Mouse (Mus musculus) embryonic facial prominence, embryonic 11.5 days (tissue): ENCODE measurements around the gene Hmg20b. TPM values are rescaled to one million over a fixed set of nuclear protein-coding genes. Genes with fewer than 3 reads are reported as not detected.

Experiments
- ATAC-seq: fragments of 200-750 bp; cut with Nextera tagmentation; replicated peaks from 2 replicates; pipeline ENCODE4 v1.8.0; 2017; ENCODE audit warnings: low read depth; ENCODE audit not compliant: insufficient number of reproducible peaks, low FRiP score, low TSS enrichment
- DNase-seq: peaks from one replicate; pipeline ENCODE4 v3.0.0-alpha.2; 2015; ENCODE audit warnings: low spot score
- H3K27ac ChIP-seq: fragments of 300-500 bp; sonication (generic); replicated peaks from 2 replicates; pipeline ENCODE4 v1.5.1; 2014; ENCODE audit warnings: mild to moderate bottlenecking, low read depth, low read length, control low read depth
- H3K27me3 ChIP-seq: fragments of 300-500 bp; sonication (generic); 2 replicates; pipeline ENCODE4 v1.6.1; 2014; ENCODE audit warnings: mild to moderate bottlenecking, low read length, moderate library complexity, mixed read lengths; ENCODE audit not compliant: control insufficient read depth, insufficient read depth
- H3K36me3 ChIP-seq: fragments of 300-500 bp; sonication (generic); replicated peaks from 2 replicates; pipeline ENCODE4 v1.6.1; 2014; ENCODE audit warnings: low read depth, mild to moderate bottlenecking, low read length, moderate library complexity, mixed read lengths; ENCODE audit not compliant: control insufficient read depth, insufficient read depth
- H3K4me1 ChIP-seq: fragments of 300-500 bp; sonication (generic); 2 replicates; pipeline ENCODE4 v1.6.1; 2014; ENCODE audit warnings: low read length, mixed read lengths; ENCODE audit not compliant: control insufficient read depth, insufficient read depth
- H3K4me2 ChIP-seq: fragments of 300-500 bp; sonication (generic); 2 replicates; pipeline ENCODE4 v1.6.1; 2014; ENCODE audit warnings: low read depth, mild to moderate bottlenecking, control low read depth, low read length, moderate library complexity
- H3K4me3 ChIP-seq: fragments of 300-500 bp; sonication (generic); 2 replicates; pipeline ENCODE4 v1.5.1; 2014; ENCODE audit warnings: low read depth, low read length, control low read depth
- H3K9ac ChIP-seq: fragments of 300-500 bp; sonication (generic); replicated peaks from 2 replicates; pipeline ENCODE4 v1.6.1; 2014; ENCODE audit warnings: mild to moderate bottlenecking, control low read depth, low read length
- H3K9me3 ChIP-seq: fragments of 300-500 bp; sonication (generic); replicated peaks from 2 replicates; pipeline ENCODE4 v1.6.1; 2016; ENCODE audit warnings: mild to moderate bottlenecking, low read length, inconsistent platforms, mixed read lengths; ENCODE audit not compliant: control insufficient read depth
- WGBS: fragments of 180-500 bp; shearing (Covaris S2); extraction: QIAGEN DNeasy Blood & Tissue Kit; methylation state at CpG from one replicate; pipeline ENCODE4 v1.1.7; 2014; 5-methylcytosine and 5-hydroxymethylcytosine counted together
- polyA plus RNA-seq: library from polyadenylated mRNA; unstranded; fragments of >200 nt; fragmentation: Nextera tagmentation; extraction: Ambion mirVana; gene quantifications from 2 replicates; pipeline ENCODE4 v1.2.1, GENCODE M21; 2014

Hmg20b gene
- polyA plus RNA-seq, 1 experiment from 2014 or later = 97.9 TPM

GRCm38 (mm10) chr10:81392270-81392669 is 42.0 kb upstream of the Hmg20b start:
- H3K4me1 ChIP-seq = no peaks in the 10 kb centered on the region; the same call in 1 of the 2 replicates
- H3K36me3 ChIP-seq = peaks cover 7% of the 10 kb centered on the region
- H3K27ac ChIP-seq = no peak overlapping the region
- no peak overlapping the region for H3K4me3 ChIP-seq
- ATAC-seq = no peak
- H3K9ac ChIP-seq = no peak overlapping the region
- no peaks in the 10 kb centered on the region for H3K9me3 ChIP-seq
- H3K4me2 ChIP-seq = no peak overlapping the region
- H3K27me3 ChIP-seq = no peaks in the 10 kb centered on the region
- DNase-seq = no peak
- WGBS = 80% methylated on average over 6 of the region's 6 CpGs

- Histone ChIP-seq H3K36me3 (peaks cover 7% of the 10 kb centered on the region), H3K27ac (no peak overlapping the region), H3K27me3 (no peaks in the 10 kb centered on the region), H3K9ac (no peak overlapping the region), H3K4me1 (no peaks in the 10 kb centered on the region; the same call in 1 of the 2 replicates), H3K4me2 (no peak overlapping the region), H3K9me3 (no peaks in the 10 kb centered on the region), H3K4me3 (no peak overlapping the region)
- no peak for DNase-seq
- ATAC-seq = no peak
- 88% methylated on average over 13 of the region's 13 CpGs for WGBS
These were observed 40.3 kb upstream of the Hmg20b start for GRCm38 (mm10) chr10:81390678-81390965.

GRCm38 (mm10) chr10:81389801-81390677 is 39.8 kb upstream of the Hmg20b start:
- H3K27ac ChIP-seq = no peak overlapping the region
- 62% methylated on average over 23 of the region's 23 CpGs for WGBS

GRCm38 (mm10) chr10:81389373-81389772 is 39.1 kb upstream of the Hmg20b start:
- H3K27ac ChIP-seq = no peak overlapping the region
- no peak overlapping the region for H3K4me3 ChIP-seq
- H3K9ac ChIP-seq = no peak overlapping the region
- no peak overlapping the region for H3K4me2 ChIP-seq
- no peak for ATAC-seq
- 70% methylated on average over 3 of the region's 3 CpGs for WGBS
- H3K27me3 ChIP-seq = no peaks in the 10 kb centered on the region
- peaks cover 7% of the 10 kb centered on the region for H3K36me3 ChIP-seq
- no peaks in the 10 kb centered on the region for H3K9me3 ChIP-seq
- no peaks in the 10 kb centered on the region; the same call in 1 of the 2 replicates for H3K4me1 ChIP-seq
- DNase-seq = no peak

More at GRCm38 (mm10) chr10:81389801-81390677, 39.8 kb upstream of the Hmg20b start:
- Histone ChIP-seq H3K27me3 (no peaks in the 10 kb centered on the region), H3K9me3 (no peaks in the 10 kb centered on the region), H3K4me2 (no peak overlapping the region), H3K4me3 (no peak overlapping the region), H3K4me1 (no peaks in the 10 kb centered on the region; the same call in 1 of the 2 replicates), H3K36me3 (peaks cover 7% of the 10 kb centered on the region), H3K9ac (no peak overlapping the region)
- DNase-seq (peak; percentile 59), ATAC-seq (peak; percentile 20)

GRCm38 (mm10) chr10:81388505-81389055 is 38.3 kb upstream of the Hmg20b start, which contains the start of gene Gm48552:
TSS of gene Gm48552 (plus strand) at chr10:81389005.
- peaks cover 7% of the 10 kb centered on the region for H3K36me3 ChIP-seq
- H3K9ac ChIP-seq = no peak within 1 kb of the TSS
- no peaks in the 10 kb centered on the region for H3K9me3 ChIP-seq
- no peak for DNase-seq
- H3K27me3 ChIP-seq = no peaks in the 10 kb centered on the region
- no peak within 1 kb of the TSS for H3K4me3 ChIP-seq
- H3K4me2 ChIP-seq = no peak within 1 kb of the TSS
- no peak for ATAC-seq
- H3K4me1 ChIP-seq = no peaks in the 10 kb centered on the region; the same call in 1 of the 2 replicates
- H3K27ac ChIP-seq = no peak within 1 kb of the TSS
- WGBS = 91% methylated on average over 5 of the region's 5 CpGs

GRCm38 (mm10) chr10:81387716-81388115 is 37.4 kb upstream of the Hmg20b start:
- Histone ChIP-seq H3K4me2 (no peak overlapping the region), H3K9me3 (no peaks in the 10 kb centered on the region), H3K9ac (no peak overlapping the region), H3K27ac (no peak overlapping the region), H3K36me3 (peaks cover 7% of the 10 kb centered on the region), H3K27me3 (no peaks in the 10 kb centered on the region), H3K4me1 (no peaks in the 10 kb centered on the region), H3K4me3 (no peak overlapping the region)
- 91% methylated on average over 20 of the region's 20 CpGs for WGBS
- no peak for ATAC-seq
- no peak for DNase-seq

- ATAC-seq (no peak), DNase-seq (no peak)
- H3K27ac ChIP-seq = no peak overlapping the region
- H3K27me3 ChIP-seq = no peaks in the 10 kb centered on the region
- H3K9ac ChIP-seq = no peak overlapping the region
- peaks cover 7% of the 10 kb centered on the region for H3K36me3 ChIP-seq
- H3K4me3 ChIP-seq = no peak overlapping the region
- no peak overlapping the region; the same call in 1 of the 2 replicates for H3K4me2 ChIP-seq
- H3K9me3 ChIP-seq = no peaks in the 10 kb centered on the region
- H3K4me1 ChIP-seq = no peaks in the 10 kb centered on the region
- 87% methylated on average over 22 of the region's 22 CpGs for WGBS
These were observed 35.5 kb upstream of the Hmg20b start for GRCm38 (mm10) chr10:81385603-81386306.
